21 mouse cellular contexts compared by ENCODE assay signal in genomic region chr16:71812840-71813239, GRCm38 (mm10).
DNase-seq lines count a peak whose midpoint lies in the region; ATAC-seq lines count a peak whose summit lies in the region.
"Had no signal": no experiment of that assay in that cellular context is flagged by ENCODE, and none has a peak within 500 bp of the region (broad histone marks: within the 10 kb centered on the region; RNA-seq: fewer than 3 reads in every experiment).

No protein-coding gene starts in this region.

- no peaks in the 10 kb centered on the region for H3K27me3 ChIP-seq in hindbrain, embryonic 11.5 days (ENCODE audit: control insufficient read depth, insufficient read depth, low read length)
- H3K27me3 ChIP-seq in hindbrain, embryonic 13.5 days = no peaks in the 10 kb centered on the region
- H3K27me3 ChIP-seq in neural tube, embryonic 12.5 days (replicated peaks) = no peaks in the 10 kb centered on the region
- H3K27me3 ChIP-seq in neural tube, embryonic 15.5 days (replicated peaks) = no peaks in the 10 kb centered on the region
- no peaks in the 10 kb centered on the region for H3K27me3 ChIP-seq in neural tube, embryonic 14.5 days (ENCODE audit: control insufficient read depth, insufficient read depth, low read length)
- H3K27me3 ChIP-seq: embryonic facial prominence, embryonic 13.5 days; forebrain, embryonic 15.5 days; heart, embryonic 12.5 days had no signal

- H3K9me3 ChIP-seq in hindbrain, embryonic 11.5 days (ENCODE audit: control insufficient read depth, low read length) = no peaks in the 10 kb centered on the region
- H3K9me3 ChIP-seq in hindbrain, embryonic 13.5 days = no peaks in the 10 kb centered on the region
- no peaks in the 10 kb centered on the region for H3K9me3 ChIP-seq in neural tube, embryonic 12.5 days
- H3K9me3 ChIP-seq in neural tube, embryonic 15.5 days (replicated peaks) = no peaks in the 10 kb centered on the region
- H3K9me3 ChIP-seq in neural tube, embryonic 14.5 days (ENCODE audit: control insufficient read depth, low read length) = no peaks in the 10 kb centered on the region
- H3K9me3 ChIP-seq: embryonic facial prominence, embryonic 13.5 days; forebrain, embryonic 15.5 days; heart, embryonic 12.5 days; hindbrain, embryonic 10.5 days had no signal

- no peak overlapping the region for H3K27ac ChIP-seq in hindbrain, embryonic 11.5 days (ENCODE audit: low read depth, low read length)
- no peak overlapping the region for H3K27ac ChIP-seq in hindbrain, embryonic 13.5 days
- H3K27ac ChIP-seq in neural tube, embryonic 12.5 days = no peak overlapping the region
- no peak overlapping the region for H3K27ac ChIP-seq in neural tube, embryonic 15.5 days (replicated peaks)
- H3K27ac ChIP-seq in neural tube, embryonic 14.5 days (ENCODE audit: low read depth, low read length) = no peak overlapping the region
- H3K27ac ChIP-seq: embryonic facial prominence, embryonic 13.5 days; forebrain, embryonic 15.5 days; heart, adult 2 months; hindbrain, embryonic 10.5 days had no signal

- no peak overlapping the region for H3K4me2 ChIP-seq in hindbrain, embryonic 11.5 days (replicated peaks; ENCODE audit: low read depth, low read length)
- H3K4me2 ChIP-seq in hindbrain, embryonic 13.5 days = no peak overlapping the region
- no peak overlapping the region for H3K4me2 ChIP-seq in neural tube, embryonic 12.5 days (replicated peaks)
- no peak overlapping the region for H3K4me2 ChIP-seq in neural tube, embryonic 15.5 days
- no peak overlapping the region for H3K4me2 ChIP-seq in neural tube, embryonic 14.5 days (ENCODE audit: low read depth, low read length)
- H3K4me2 ChIP-seq: embryonic facial prominence, embryonic 13.5 days; forebrain, embryonic 15.5 days; heart, embryonic 12.5 days had no signal

- no peak overlapping the region for H3K4me3 ChIP-seq in hindbrain, embryonic 11.5 days (ENCODE audit: low read depth, low read length)
- H3K4me3 ChIP-seq in hindbrain, embryonic 13.5 days = no peak overlapping the region
- H3K4me3 ChIP-seq in neural tube, embryonic 12.5 days = no peak overlapping the region
- H3K4me3 ChIP-seq in neural tube, embryonic 15.5 days (replicated peaks) = no peak overlapping the region
- no peak overlapping the region for H3K4me3 ChIP-seq in neural tube, embryonic 14.5 days (ENCODE audit: low read depth, low read length)
- H3K4me3 ChIP-seq: embryonic facial prominence, embryonic 13.5 days; forebrain, embryonic 15.5 days; heart, adult 2 months; heart, embryonic 12.5 days; hindbrain, embryonic 10.5 days had no signal

- ATAC-seq in hindbrain, embryonic 11.5 days (ENCODE audit: low FRiP score) = peak; percentile 45; the same call in 1 of the 2 replicates
- ATAC-seq in hindbrain, embryonic 13.5 days (ENCODE audit: low FRiP score) = no peak
- ATAC-seq in neural tube, embryonic 12.5 days (ENCODE audit: low FRiP score, low read depth) = 0 out of 2 replicates have a peak, but pooled peaks have one; percentile 29
- no peak for ATAC-seq in neural tube, embryonic 15.5 days (ENCODE audit: low FRiP score)
- ATAC-seq in neural tube, embryonic 14.5 days (ENCODE audit: low read depth) = peak; percentile 46; the same call in 1 of the 2 replicates
- ATAC-seq: CD4-positive, CD25-positive, alpha-beta regulatory T cell, adult 4 months; forebrain, embryonic 15.5 days; hindbrain, embryonic 16.5 days; inflammation-experienced regulatory T-cells, adult 6 months had no signal

- H3K9ac ChIP-seq in hindbrain, embryonic 11.5 days (ENCODE audit: low read depth, low read length) = no peak overlapping the region
- H3K9ac ChIP-seq in hindbrain, embryonic 13.5 days = no peak overlapping the region
- H3K9ac ChIP-seq in neural tube, embryonic 12.5 days = no peak overlapping the region
- no peak overlapping the region for H3K9ac ChIP-seq in neural tube, embryonic 15.5 days (replicated peaks)
- no peak overlapping the region for H3K9ac ChIP-seq in neural tube, embryonic 14.5 days (replicated peaks; ENCODE audit: low read depth, low read length)
- H3K9ac ChIP-seq: embryonic facial prominence, embryonic 13.5 days; forebrain, embryonic 15.5 days; heart, embryonic 12.5 days had no signal

- H3K36me3 ChIP-seq in hindbrain, embryonic 11.5 days (ENCODE audit: control insufficient read depth, insufficient read depth, low read length) = no peaks in the 10 kb centered on the region
- no peaks in the 10 kb centered on the region for H3K36me3 ChIP-seq in hindbrain, embryonic 13.5 days
- H3K36me3 ChIP-seq in neural tube, embryonic 12.5 days = no peaks in the 10 kb centered on the region
- H3K36me3 ChIP-seq in neural tube, embryonic 15.5 days = no peaks in the 10 kb centered on the region
- no peaks in the 10 kb centered on the region for H3K36me3 ChIP-seq in neural tube, embryonic 14.5 days (ENCODE audit: control insufficient read depth, insufficient read depth, low read length)
- H3K36me3 ChIP-seq: embryonic facial prominence, embryonic 13.5 days; forebrain, embryonic 15.5 days; G1E; heart, embryonic 12.5 days; hindbrain, embryonic 10.5 days had no signal

- WGBS in hindbrain, embryonic 11.5 days = 67% methylated on average over 5 of the region's 5 CpGs
- WGBS in hindbrain, embryonic 13.5 days = 43% methylated on average over 5 of the region's 5 CpGs
- 37% methylated on average over 5 of the region's 5 CpGs for WGBS in neural tube, embryonic 12.5 days
- 28% methylated on average over 5 of the region's 5 CpGs for WGBS in neural tube, embryonic 15.5 days
- 28% methylated on average over 5 of the region's 5 CpGs for WGBS in neural tube, embryonic 14.5 days

- DNase-seq in hindbrain, embryonic 11.5 days (ENCODE audit: low spot score) = no peak
- peak; percentile 5 for DNase-seq in mesoderm, embryonic 11.5 days (ENCODE audit: low read depth, low spot score)
- DNase-seq in kidney, postnatal 14 days = no peak
- DNase-seq: adrenal gland, adult 8-10 months; cerebellum, adult 11-12 months; cerebellum, adult 9-10 months; cerebellum, postnatal 36 days; gastrocnemius, postnatal 10 days; heart, adult 2 months had no signal

- H3K4me1 ChIP-seq in hindbrain, embryonic 11.5 days (replicated peaks; ENCODE audit: control insufficient read depth, insufficient read depth, low read length) = no peaks in the 10 kb centered on the region
- H3K4me1 ChIP-seq in hindbrain, embryonic 13.5 days (replicated peaks) = 0 out of 2 replicates have a peak, but pooled peaks cover 5% of the 10 kb centered on the region
- no peaks in the 10 kb centered on the region; the same call in 1 of the 2 replicates for H3K4me1 ChIP-seq in neural tube, embryonic 12.5 days
- H3K4me1 ChIP-seq in neural tube, embryonic 15.5 days = no peaks in the 10 kb centered on the region
- no peaks in the 10 kb centered on the region for H3K4me1 ChIP-seq in neural tube, embryonic 14.5 days (ENCODE audit: control insufficient read depth, insufficient read depth, low read length)
- H3K4me1 ChIP-seq: embryonic facial prominence, embryonic 13.5 days; forebrain, embryonic 15.5 days; heart, embryonic 12.5 days; hindbrain, embryonic 10.5 days had no signal

Comparison
In these comparisons a context has a peak if more than half of its experiments do, and no peak if none do; other contexts are left out.
1. ATAC-seq: peak in hindbrain, embryonic 11.5 days (single experiment), neural tube, embryonic 12.5 days (single experiment) and neural tube, embryonic 14.5 days (single experiment); none in hindbrain, embryonic 13.5 days (single experiment) and neural tube, embryonic 15.5 days (single experiment).